Mouse (Mus musculus) limb, embryonic 12.5 days (tissue): ENCODE measurements at regions not wholly inside any gene's neighbourhood (a gene's known extent, or its start where the extent isn't known, plus 50 kb on each side); places are given as distances from the start of the nearest gene placed in this dataset.

Experiments used
- ATAC-seq: fragments of 200-750 bp; cut with Nextera tagmentation; 2 replicates; pipeline ENCODE4 v1.8.0; 2017; ENCODE audit warnings: low read depth, moderate TSS enrichment; ENCODE audit not compliant: insufficient number of reproducible peaks, insufficient read depth, low FRiP score, low TSS enrichment
- H3K27ac ChIP-seq: fragments of 300-500 bp; sonication (generic); 2 replicates; pipeline ENCODE4 v1.5.1; 2016; ENCODE audit warnings: mild to moderate bottlenecking, moderate library complexity
- H3K27me3 ChIP-seq: fragments of 300-500 bp; sonication (generic); 2 replicates; pipeline ENCODE4 v1.6.1; 2016; ENCODE audit warnings: mild to moderate bottlenecking, moderate library complexity
- H3K36me3 ChIP-seq: fragments of 300-500 bp; sonication (generic); 2 replicates; pipeline ENCODE4 v1.6.1; 2016; ENCODE audit warnings: mild to moderate bottlenecking, moderate library complexity
- H3K4me1 ChIP-seq: fragments of 300-500 bp; sonication (generic); replicated peaks from 2 replicates; pipeline ENCODE4 v1.6.1; 2016
- H3K4me2 ChIP-seq: fragments of 300-500 bp; sonication (generic); 2 replicates; pipeline ENCODE4 v1.6.1; 2016; ENCODE audit warnings: mild to moderate bottlenecking, moderate library complexity
- H3K4me3 ChIP-seq: fragments of 300-500 bp; sonication (generic); replicated peaks from 2 replicates; pipeline ENCODE4 v1.5.1; 2016; ENCODE audit warnings: mild to moderate bottlenecking
- H3K9ac ChIP-seq: fragments of 300-500 bp; sonication (generic); replicated peaks from 2 replicates; pipeline ENCODE4 v1.6.1; 2016; ENCODE audit warnings: mild to moderate bottlenecking, moderate library complexity
- H3K9me3 ChIP-seq: fragments of 300-500 bp; sonication (generic); 2 replicates; pipeline ENCODE4 v1.6.1; 2016; ENCODE audit warnings: mild to moderate bottlenecking, moderate library complexity
- WGBS: fragments of 180-500 bp; shearing (Covaris S2); methylation state at CpG from one replicate; pipeline ENCODE4 v1.1.7; 2016; 5-methylcytosine and 5-hydroxymethylcytosine counted together

GRCm38 (mm10) chr13:94668276-94668675 lies 120.4 kb upstream of the Tbca start:
- no peak overlapping the region for H3K9ac ChIP-seq
- H3K9me3 ChIP-seq = no peaks in the 10 kb centered on the region
- no peak for ATAC-seq
- H3K4me3 ChIP-seq = no peak overlapping the region
- no peak overlapping the region for H3K27ac ChIP-seq
- WGBS = 62% methylated on average over 5 of the region's 5 CpGs
- H3K27me3 ChIP-seq = peaks cover 30% of the 10 kb centered on the region; the same call in 1 of the 2 replicates
- H3K4me1 ChIP-seq = no peaks in the 10 kb centered on the region
- no peaks in the 10 kb centered on the region for H3K36me3 ChIP-seq
- no peak overlapping the region for H3K4me2 ChIP-seq

- ATAC-seq = no peak
- H3K4me1 ChIP-seq = no peaks in the 10 kb centered on the region
- H3K27me3 ChIP-seq = peaks cover 30% of the 10 kb centered on the region; the same call in 1 of the 2 replicates
- no peak overlapping the region for H3K4me3 ChIP-seq
- no peak overlapping the region for H3K9ac ChIP-seq
- no peaks in the 10 kb centered on the region for H3K9me3 ChIP-seq
- H3K4me2 ChIP-seq = no peak overlapping the region
- no peak overlapping the region for H3K27ac ChIP-seq
- 70% methylated on average over 9 of the region's 9 CpGs for WGBS
- no peaks in the 10 kb centered on the region for H3K36me3 ChIP-seq
These were observed 119.5 kb upstream of the Tbca start for GRCm38 (mm10) chr13:94669106-94669683.

DNA sequence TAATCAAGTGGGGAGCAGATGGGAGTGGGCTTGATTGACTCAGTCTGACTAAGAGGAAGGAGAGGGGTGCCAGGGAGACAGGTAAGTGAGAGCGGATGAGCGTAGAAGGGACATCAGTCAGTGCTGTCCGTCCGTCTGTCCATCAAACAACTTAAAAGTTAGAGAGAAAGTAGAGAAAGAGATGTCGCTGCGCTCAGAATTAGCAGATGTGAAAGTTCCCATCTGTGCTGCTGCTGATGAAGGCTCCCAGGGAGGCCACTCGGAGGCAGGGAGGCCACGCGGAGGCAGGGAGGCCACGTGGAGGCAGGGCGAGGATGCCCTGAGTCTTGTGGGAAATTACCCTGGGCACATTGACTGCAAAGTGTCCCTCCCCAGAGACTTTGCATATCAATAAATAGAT lies 118.4 kb upstream of the Tbca start:
- H3K27me3 ChIP-seq = peaks cover 26% of the 10 kb centered on the region; the same call in 1 of the 2 replicates
- 84% methylated on average over 11 of the region's 11 CpGs for WGBS

GRCm38 (mm10) chr13:94670961-94671360 lies 117.7 kb upstream of the Tbca start:
- no peak overlapping the region for H3K27ac ChIP-seq
- no peak overlapping the region for H3K4me3 ChIP-seq
- no peak for ATAC-seq
- no peak overlapping the region for H3K4me2 ChIP-seq
- 84% methylated on average over 8 of the region's 8 CpGs for WGBS
- H3K36me3 ChIP-seq = no peaks in the 10 kb centered on the region
- peaks cover 25% of the 10 kb centered on the region; the same call in 1 of the 2 replicates for H3K27me3 ChIP-seq
- no peaks in the 10 kb centered on the region for H3K4me1 ChIP-seq
- H3K9me3 ChIP-seq = no peaks in the 10 kb centered on the region
- H3K9ac ChIP-seq = no peak overlapping the region

More for the DNA sequence above, 118.4 kb upstream of the Tbca start:
- Histone ChIP-seq H3K4me1 (no peaks in the 10 kb centered on the region), H3K9me3 (no peaks in the 10 kb centered on the region), H3K36me3 (no peaks in the 10 kb centered on the region), H3K4me2 (no peak overlapping the region), H3K9ac (no peak overlapping the region), H3K27ac (no peak overlapping the region), H3K4me3 (no peak overlapping the region)
- no peak for ATAC-seq

DNA sequence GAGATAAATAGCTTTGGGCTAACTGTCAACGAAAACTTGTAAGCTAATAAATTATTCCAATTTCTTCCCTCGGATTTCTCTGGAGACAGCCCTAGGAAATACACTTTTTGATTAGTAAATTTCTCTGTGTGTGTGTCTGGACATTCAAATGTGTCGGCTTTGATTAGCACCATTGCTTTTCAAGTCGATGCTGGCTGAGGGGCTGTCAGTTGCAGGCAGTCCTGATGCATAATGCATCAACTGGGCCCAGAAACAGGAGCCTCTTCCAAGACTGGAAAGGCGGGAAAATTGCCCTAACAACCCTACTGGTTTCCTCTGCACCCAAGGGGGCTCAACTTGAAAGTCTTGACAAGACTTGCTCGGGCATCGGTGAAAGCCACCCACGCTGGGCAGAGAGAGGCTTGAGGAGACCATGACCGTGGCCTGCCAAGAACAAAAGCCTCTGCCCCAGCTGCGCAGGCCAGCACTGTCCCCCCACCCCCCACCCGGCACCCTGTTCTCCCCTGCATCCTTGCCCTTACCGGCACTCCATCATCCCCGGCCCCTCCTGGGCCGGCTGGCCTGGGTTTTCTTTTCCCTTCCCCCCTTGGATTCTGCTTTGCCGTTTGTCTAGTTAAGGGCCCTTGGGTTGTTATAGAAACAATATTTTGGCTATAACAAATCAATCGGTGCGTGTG lies 108.1 kb upstream of the Tbca start:
- Histone ChIP-seq H3K4me1 (no peaks in the 10 kb centered on the region), H3K27ac (no peak overlapping the region), H3K9ac (no peak overlapping the region), H3K27me3 (peaks cover 19% of the 10 kb centered on the region), H3K4me2 (no peak overlapping the region), H3K4me3 (no peak overlapping the region), H3K9me3 (no peaks in the 10 kb centered on the region), H3K36me3 (no peaks in the 10 kb centered on the region)
- WGBS = 34% methylated on average over 16 of the region's 17 CpGs
- no peak for ATAC-seq

DNA sequence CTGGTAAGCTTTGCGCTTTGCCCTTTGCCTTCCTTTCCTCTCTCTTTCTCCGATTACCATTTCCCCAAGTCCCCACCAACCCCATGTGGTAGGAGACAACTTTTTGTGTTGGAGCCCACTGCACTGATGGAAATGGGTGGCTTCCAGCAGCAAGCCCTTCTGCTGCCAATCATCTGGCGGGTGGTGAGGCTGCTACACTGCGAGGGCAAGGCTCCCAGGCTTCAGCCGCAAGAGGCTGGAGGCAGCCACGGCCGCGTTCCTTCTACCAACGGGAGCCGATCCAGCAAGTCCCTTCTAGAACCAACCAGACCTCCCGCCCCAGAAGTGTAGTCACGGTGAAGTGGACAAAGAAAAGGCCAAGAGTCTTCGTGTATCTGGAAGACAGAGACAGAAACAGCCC lies 107.1 kb upstream of the Tbca start:
- Histone ChIP-seq H3K4me3 (no peak overlapping the region), H3K27ac (no peak overlapping the region), H3K4me1 (no peaks in the 10 kb centered on the region), H3K27me3 (peaks cover 26% of the 10 kb centered on the region), H3K9ac (no peak overlapping the region), H3K4me2 (no peak overlapping the region), H3K36me3 (no peaks in the 10 kb centered on the region), H3K9me3 (no peaks in the 10 kb centered on the region)
- WGBS = 90% methylated on average over 13 of the region's 13 CpGs
- no peak for ATAC-seq

GRCm38 (mm10) chr13:94685191-94685590 lies 103.5 kb upstream of the Tbca start:
- peaks cover 37% of the 10 kb centered on the region for H3K27me3 ChIP-seq
- ATAC-seq = no peak
- H3K27ac ChIP-seq = no peak overlapping the region
- no peaks in the 10 kb centered on the region for H3K9me3 ChIP-seq
- 63% methylated on average over 7 of the region's 7 CpGs for WGBS
- no peak overlapping the region for H3K9ac ChIP-seq
- no peaks in the 10 kb centered on the region for H3K4me1 ChIP-seq
- H3K4me2 ChIP-seq = no peak overlapping the region
- H3K4me3 ChIP-seq = no peak overlapping the region
- H3K36me3 ChIP-seq = no peaks in the 10 kb centered on the region

- no peaks in the 10 kb centered on the region for H3K9me3 ChIP-seq
- no peak for ATAC-seq
- no peak overlapping the region for H3K4me3 ChIP-seq
- no peaks in the 10 kb centered on the region for H3K36me3 ChIP-seq
- no peak overlapping the region for H3K4me2 ChIP-seq
- H3K27me3 ChIP-seq = peaks cover 27% of the 10 kb centered on the region; the same call in 1 of the 2 replicates
- H3K9ac ChIP-seq = no peak overlapping the region
- WGBS = 83% methylated on average over 5 of the region's 5 CpGs
- H3K27ac ChIP-seq = no peak overlapping the region
- no peaks in the 10 kb centered on the region for H3K4me1 ChIP-seq
These were observed 101.4 kb upstream of the Tbca start for GRCm38 (mm10) chr13:94687295-94687694.

DNA sequence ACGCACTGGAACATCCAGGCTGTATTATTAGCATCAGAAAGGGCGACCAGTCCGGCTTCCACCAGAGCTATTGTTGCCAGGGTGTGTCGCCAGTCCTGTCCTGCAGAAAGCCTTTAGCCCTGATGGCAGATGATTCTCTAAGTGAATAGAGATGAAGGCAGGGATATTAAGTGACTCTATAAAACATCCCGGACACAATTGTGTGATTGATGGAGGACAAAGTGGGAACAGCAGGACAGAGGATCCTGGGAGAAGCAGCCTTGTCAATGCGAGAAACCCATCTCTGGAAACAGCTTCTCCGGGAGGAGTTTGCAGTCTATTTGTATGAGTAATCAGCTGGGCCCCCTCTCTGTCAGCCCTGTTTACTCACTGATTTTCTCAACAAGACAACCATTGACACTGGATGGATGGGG lies 82.1 kb upstream of the Tbca start:
- no peak for ATAC-seq
- Histone ChIP-seq H3K9ac (no peak overlapping the region), H3K27ac (no peak overlapping the region), H3K4me3 (no peak overlapping the region), H3K9me3 (no peaks in the 10 kb centered on the region), H3K36me3 (no peaks in the 10 kb centered on the region), H3K4me1 (peaks cover 35% of the 10 kb centered on the region), H3K4me2 (no peak overlapping the region), H3K27me3 (peaks cover 87% of the 10 kb centered on the region)
- WGBS = 5% methylated on average over 7 of the region's 7 CpGs

- Histone ChIP-seq H3K27me3 (peaks cover 87% of the 10 kb centered on the region), H3K36me3 (no peaks in the 10 kb centered on the region), H3K9ac (no peak overlapping the region), H3K4me1 (peaks cover 28% of the 10 kb centered on the region), H3K4me3 (0 out of 2 replicates have a peak overlapping the region, but pooled peaks have one; percentile 3), H3K9me3 (no peaks in the 10 kb centered on the region), H3K4me2 (peak overlapping the region; percentile 10), H3K27ac (no peak overlapping the region)
- WGBS = 2% methylated on average over 29 of the region's 32 CpGs
- no peak for ATAC-seq
These were observed 81.1 kb upstream of the Tbca start for GRCm38 (mm10) chr13:94707371-94708280.

GRCm38 (mm10) chr13:94708786-94709185 lies 79.9 kb upstream of the Tbca start:
- Histone ChIP-seq H3K9ac (no peak overlapping the region), H3K4me2 (no peak overlapping the region), H3K4me1 (peaks cover 23% of the 10 kb centered on the region), H3K36me3 (no peaks in the 10 kb centered on the region), H3K27me3 (peaks cover 86% of the 10 kb centered on the region), H3K4me3 (no peak overlapping the region), H3K9me3 (no peaks in the 10 kb centered on the region), H3K27ac (no peak overlapping the region)
- ATAC-seq = no peak
- 23% methylated on average over 5 of the region's 5 CpGs for whole genome bisulfite sequencing
